Mouse (Mus musculus) cerebellum, adult 9-11 months (tissue): ENCODE measurements around the gene Npsr1.

Experiments used
- DNase-seq: peaks from one replicate; pipeline ENCODE4 v3.0.0; 2022

Gene Npsr1

GRCm38 (mm10) chr9:24254236-24254635, 156.4 kb downstream of the Npsr1 start:
- DNase-seq = no peak

- DNase-seq = no peak
These were observed 182.9 kb downstream of the Npsr1 start for GRCm38 (mm10) chr9:24280498-24281287.

GRCm38 (mm10) chr9:24282617-24283016, 184.8 kb downstream of the Npsr1 start:
- no peak for DNase-seq

- no peak for DNase-seq
These were observed 185.3 kb downstream of the Npsr1 start for GRCm38 (mm10) chr9:24283071-24283470.

GRCm38 (mm10) chr9:24283536-24283935, 185.7 kb downstream of the Npsr1 start:
- DNase-seq = no peak

- no peak for DNase-seq
These were observed 186.7 kb downstream of the Npsr1 start for GRCm38 (mm10) chr9:24284239-24285084.

GRCm38 (mm10) chr9:24285419-24285818, 187.6 kb downstream of the Npsr1 start:
- DNase-seq = no peak

GRCm38 (mm10) chr9:24291385-24291784, 193.6 kb downstream of the Npsr1 start:
- DNase-seq = no peak

GRCm38 (mm10) chr9:24293252-24293959, 195.6 kb downstream of the Npsr1 start:
- DNase-seq = no peak

GRCm38 (mm10) chr9:24302906-24303305, 205.1 kb downstream of the Npsr1 start:
- DNase-seq = no peak

GRCm38 (mm10) chr9:24306990-24307389, 209.2 kb downstream of the Npsr1 start:
- DNase-seq = no peak

- no peak for DNase-seq
These were observed 209.6 kb downstream of the Npsr1 start for GRCm38 (mm10) chr9:24307400-24307799.

- no peak for DNase-seq
These were observed 218.0 kb downstream of the Npsr1 start for GRCm38 (mm10) chr9:24315835-24316234.

- no peak for DNase-seq
These were observed 233.9 kb downstream of the Npsr1 start for GRCm38 (mm10) chr9:24331661-24332060.

GRCm38 (mm10) chr9:24341321-24341720, 243.5 kb downstream of the Npsr1 start:
- DNase-seq = peak; percentile 12

GRCm38 (mm10) chr9:24347011-24347410, 249.2 kb downstream of the Npsr1 start:
- no peak for DNase-seq

- DNase-seq = no peak
These were observed 251.7 kb downstream of the Npsr1 start for GRCm38 (mm10) chr9:24349510-24349909.

GRCm38 (mm10) chr9:24351402-24351801, 253.6 kb downstream of the Npsr1 start:
- no peak for DNase-seq
